Mouse (Mus musculus): ENCODE results near the gene 6430548M08Rik.

Gene 6430548M08Rik

DNA sequence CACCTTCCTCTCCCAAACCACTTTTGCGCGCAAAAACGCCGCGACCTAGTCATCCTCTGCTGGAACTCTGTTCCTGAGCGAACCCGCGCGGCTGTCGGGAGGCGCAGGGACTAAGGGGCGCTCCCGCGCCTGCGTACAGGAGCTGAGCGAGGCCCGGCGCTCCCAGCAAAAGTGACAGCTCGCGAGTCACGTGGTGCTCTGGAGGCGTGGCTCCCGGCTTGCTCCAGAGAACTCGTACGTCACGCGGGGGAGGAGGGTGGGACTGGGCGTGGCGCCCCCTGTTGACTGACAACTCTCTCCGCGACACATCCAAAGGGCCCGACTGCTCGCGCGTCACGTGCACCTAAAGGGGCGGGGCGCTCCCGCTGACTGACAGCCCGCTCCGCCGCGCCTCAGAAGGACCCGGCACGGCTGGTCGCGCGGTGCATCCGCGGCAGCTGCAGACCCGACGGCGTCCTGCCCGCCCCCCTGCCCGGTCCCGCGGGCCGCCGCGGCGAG is at the start of gene 6430548M08Rik:
TSS of gene 6430548M08Rik (plus strand) at position 395 of the 498 bp plus-strand sequence.
- DNase-seq (ENCODE audit: low spot score) = peak; percentile 99

- no peak for DNase-seq (ENCODE audit: low spot score)
Measured at GRCm38 (mm10) chr8:120065611-120066010, 48.3 kb upstream of the 6430548M08Rik start.

GRCm38 (mm10) chr8:120066226-120066625 is 47.7 kb upstream of the 6430548M08Rik start:
- no peak for DNase-seq (ENCODE audit: low spot score)

- no peak for DNase-seq (ENCODE audit: low spot score)
Measured at GRCm38 (mm10) chr8:120067936-120068668, 45.9 kb upstream of the 6430548M08Rik start.

DNA sequence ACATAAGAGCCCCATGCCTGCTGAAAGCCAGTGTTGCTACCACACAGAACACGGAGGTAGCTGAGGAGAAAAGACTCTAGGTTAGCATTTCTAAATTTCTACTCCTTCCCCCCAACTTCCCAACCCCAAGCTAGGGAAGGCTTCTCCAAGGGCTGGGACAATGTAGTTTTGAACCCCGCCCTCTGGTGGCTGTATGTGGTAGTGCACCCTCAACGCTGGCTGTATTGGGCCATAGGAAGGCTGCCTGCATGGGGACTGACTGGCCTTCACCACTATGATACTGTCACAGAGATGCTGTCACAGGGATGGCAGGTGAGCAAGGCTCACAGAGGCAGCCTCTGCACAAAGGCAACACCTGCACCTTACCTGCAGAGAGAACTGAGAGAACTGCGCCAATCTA is 42.3 kb upstream of the 6430548M08Rik start:
- DNase-seq (ENCODE audit: low spot score) = peak; percentile 63

- no peak for DNase-seq (ENCODE audit: low spot score)
Measured at GRCm38 (mm10) chr8:120072259-120072658, 41.7 kb upstream of the 6430548M08Rik start.

DNA sequence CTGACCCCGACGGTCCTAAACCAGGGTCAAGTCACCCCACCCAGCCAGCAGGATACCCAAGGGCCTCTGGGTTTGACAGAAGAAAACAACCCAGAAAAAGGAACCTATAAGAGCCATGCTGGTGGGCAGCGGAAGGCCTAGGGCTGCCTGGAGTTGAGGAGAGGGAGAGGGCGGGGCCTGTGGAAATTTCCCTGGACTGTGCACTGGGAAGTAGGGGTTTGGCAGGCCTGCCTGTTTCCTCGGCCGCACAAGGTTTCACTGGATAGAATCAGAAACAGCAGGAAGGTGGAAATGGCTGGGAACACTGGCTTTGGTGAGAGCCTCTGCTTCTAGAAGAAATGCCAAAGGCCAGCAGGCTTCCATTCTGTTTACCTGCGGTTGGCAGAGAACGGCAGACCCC is 41.1 kb upstream of the 6430548M08Rik start:
- DNase-seq (ENCODE audit: low spot score) = no peak

GRCm38 (mm10) chr8:120074516-120074915 is 39.4 kb upstream of the 6430548M08Rik start:
- no peak for DNase-seq (ENCODE audit: low spot score)

DNA sequence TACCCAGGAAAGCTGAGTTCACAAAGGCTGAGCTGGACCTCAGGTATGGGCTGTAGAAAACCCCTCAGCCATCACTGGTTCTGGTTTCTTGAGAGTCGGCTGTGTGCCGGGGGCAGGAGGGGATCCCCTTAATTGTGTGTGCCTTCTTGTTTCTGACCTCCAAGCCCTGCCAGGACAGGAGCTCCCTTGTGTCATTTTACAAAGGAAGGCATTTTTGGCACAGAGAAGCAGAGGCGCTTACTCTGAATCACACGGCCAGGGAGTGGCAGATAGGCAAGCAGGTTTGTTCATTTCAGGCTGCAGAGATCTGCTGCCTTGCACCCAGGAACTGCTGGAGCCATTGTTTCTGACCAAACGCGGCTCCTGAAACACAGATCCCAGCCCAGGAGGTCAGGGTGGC is 38.6 kb upstream of the 6430548M08Rik start:
- no peak for DNase-seq (ENCODE audit: low spot score)

DNA sequence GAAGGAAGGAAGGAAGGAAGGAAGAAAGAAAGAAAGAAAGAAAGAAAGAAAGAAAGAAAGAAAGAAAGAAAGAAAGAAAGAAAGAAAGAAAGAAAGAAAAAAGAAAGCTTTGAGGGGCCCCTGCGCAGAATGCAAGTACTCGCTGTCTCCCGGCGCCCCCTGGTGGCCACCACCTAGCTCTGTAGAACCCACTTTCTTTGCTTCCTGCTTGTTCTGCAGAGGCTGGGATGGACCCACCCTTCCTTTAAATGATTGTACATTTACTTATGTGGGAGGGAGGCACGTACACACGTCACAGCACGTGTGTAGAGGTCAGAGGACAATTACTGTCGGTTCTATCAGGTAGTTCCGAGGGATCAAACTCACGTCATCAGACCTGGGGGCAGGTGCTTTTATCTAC is 35.9 kb upstream of the 6430548M08Rik start:
- DNase-seq (ENCODE audit: low spot score) = peak; percentile 39

- no peak for DNase-seq (ENCODE audit: low spot score)
Measured at GRCm38 (mm10) chr8:120079361-120079760, 34.6 kb upstream of the 6430548M08Rik start.

- DNase-seq (ENCODE audit: low spot score) = no peak
Measured at GRCm38 (mm10) chr8:120083261-120083660, 30.7 kb upstream of the 6430548M08Rik start.

DNA sequence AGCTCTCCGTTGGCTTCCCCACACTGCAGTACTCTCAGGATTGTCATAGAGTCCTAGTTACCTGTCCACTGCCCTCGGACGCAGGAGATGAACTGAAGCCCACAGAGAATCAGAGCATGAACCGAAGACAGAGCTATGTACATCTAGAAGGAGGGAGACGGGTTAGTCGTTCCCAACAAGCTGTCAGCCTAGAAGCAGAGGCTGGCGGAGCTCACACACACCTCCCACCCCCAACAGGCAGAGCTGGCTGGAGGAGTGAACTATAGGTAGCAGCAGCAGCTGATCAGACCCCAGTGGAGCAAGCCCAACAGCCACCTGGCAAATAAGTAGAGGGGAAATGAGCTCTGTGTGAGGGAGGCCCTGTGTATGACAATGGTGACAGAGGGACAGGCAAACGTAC is 29.2 kb upstream of the 6430548M08Rik start:
- no peak for DNase-seq (ENCODE audit: low spot score)

- DNase-seq (ENCODE audit: low spot score) = no peak
Measured at GRCm38 (mm10) chr8:120089511-120089910, 24.4 kb upstream of the 6430548M08Rik start.

- DNase-seq (ENCODE audit: low spot score) = no peak
Measured at GRCm38 (mm10) chr8:120091032-120091431, 22.9 kb upstream of the 6430548M08Rik start.

GRCm38 (mm10) chr8:120093103-120093502 is 20.8 kb upstream of the 6430548M08Rik start:
- no peak for DNase-seq (ENCODE audit: low spot score)

DNA sequence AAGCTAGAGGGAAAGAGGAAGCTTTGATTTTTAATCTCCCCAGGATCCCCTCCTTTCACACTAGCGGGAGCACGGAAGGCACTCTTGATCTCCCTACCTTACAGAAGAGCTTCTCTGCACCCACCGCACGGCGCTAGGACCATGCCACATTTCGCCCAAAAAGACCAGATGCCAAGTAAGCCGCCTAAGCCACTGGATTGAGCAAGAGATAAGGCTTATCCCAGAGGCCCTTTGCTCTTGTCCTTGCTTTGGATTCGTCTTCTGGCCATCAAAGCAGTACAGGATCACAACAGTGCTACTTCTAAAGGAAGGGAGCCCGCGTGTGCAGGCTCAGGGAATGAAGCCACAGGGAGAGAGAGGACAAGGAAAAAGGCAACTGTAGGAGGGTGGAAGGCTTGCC is 19.2 kb upstream of the 6430548M08Rik start:
- no peak for DNase-seq (ENCODE audit: low spot score)

DNA sequence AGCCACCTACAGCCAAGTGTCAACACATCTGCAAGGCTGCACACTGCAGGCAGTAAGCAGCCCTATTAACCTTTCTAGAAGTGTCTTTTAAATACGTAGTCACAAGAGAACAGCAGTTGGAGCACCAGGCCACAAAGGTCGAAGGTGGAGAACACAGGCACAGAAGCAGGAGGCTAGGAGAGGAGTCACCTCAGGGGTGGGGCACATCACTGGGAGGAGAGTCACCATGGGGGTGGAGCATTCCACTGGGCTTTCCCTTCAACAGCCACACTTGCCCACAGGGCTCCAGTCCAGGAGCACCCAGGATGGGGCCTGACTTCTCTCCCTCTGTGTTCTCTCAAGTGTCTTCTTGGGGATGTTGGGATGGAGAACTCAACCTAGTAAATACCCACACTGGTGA is 17.5 kb upstream of the 6430548M08Rik start:
- no peak for DNase-seq (ENCODE audit: low spot score)

- no peak for DNase-seq (ENCODE audit: low spot score)
Measured at GRCm38 (mm10) chr8:120100388-120101067, 13.4 kb upstream of the 6430548M08Rik start.

DNA sequence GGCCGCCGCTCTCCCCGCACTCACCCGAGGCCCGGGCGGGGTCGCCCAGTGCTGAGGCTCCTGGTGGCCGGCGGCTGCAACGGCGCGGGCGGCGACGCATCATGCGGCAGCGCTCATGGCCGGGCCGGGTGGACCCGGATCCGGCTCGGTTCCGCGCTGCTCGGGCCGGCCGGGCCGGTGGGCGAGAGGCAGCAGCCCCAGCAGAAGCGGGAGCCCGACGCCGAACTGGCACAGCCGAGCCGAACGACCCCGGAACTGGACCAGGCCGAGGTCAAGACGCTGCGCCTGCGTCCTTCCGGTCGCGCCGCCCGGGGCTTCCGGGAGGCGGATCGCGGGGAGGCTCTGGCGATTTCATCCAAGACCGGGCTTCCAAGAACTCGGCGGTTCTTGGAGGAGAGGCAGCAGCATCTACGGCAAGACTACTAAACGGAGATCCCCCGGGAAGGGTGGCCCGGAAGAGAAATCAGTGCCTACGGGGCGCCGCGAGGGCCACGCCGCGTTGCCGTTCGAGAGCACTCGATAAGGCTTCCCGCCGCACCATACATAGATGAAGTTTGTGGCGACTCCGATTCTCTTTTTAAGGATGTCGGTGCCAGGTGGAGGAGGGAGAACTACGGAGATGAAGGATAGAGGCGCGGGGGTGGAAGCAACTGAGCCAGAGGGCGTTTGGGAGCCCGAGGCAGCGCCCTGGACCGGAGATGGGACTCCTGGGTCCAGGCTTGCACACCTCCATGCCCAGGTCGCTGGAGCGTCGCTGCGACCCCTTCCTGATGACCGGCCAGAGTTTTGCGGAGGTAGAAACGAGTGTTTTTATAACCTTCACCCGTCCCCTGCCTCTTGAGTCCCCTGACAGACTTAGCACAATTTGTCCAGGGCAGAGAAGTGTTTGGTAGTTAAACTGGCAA is 12.6 kb upstream of the 6430548M08Rik start, which contains the start of gene Zdhhc7:
TSS of gene Zdhhc7 (minus strand) at position 415 of the 905 bp plus-strand sequence.
- peak; percentile 64 for DNase-seq (ENCODE audit: low spot score)

DNA sequence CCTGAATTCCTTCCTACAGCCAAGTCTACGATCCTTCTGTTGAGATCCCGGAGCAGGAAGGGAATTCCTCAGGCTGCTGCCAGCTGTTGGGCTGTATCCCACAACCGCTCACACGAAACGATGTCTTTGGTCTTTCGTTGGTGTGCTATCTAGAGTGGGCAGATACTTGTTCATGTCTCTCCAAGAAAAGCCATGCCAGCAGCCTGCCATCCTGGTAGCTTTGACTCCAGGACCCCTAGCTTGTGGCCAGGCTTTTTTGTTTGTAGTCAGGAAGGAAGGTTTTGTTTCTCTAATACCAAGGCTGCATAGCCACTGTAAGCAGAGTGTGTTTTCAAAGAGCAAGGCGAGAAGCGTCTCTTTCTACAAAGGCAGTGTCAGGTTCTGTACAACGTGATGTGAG is 10.0 kb upstream of the 6430548M08Rik start:
- DNase-seq (ENCODE audit: low spot score) = no peak

- DNase-seq (ENCODE audit: low spot score) = no peak
Measured at GRCm38 (mm10) chr8:120104721-120105272, 9.2 kb upstream of the 6430548M08Rik start.
